Comparison of ENCODE assay signal across 8 mouse cellular contexts in the genomic region with DNA sequence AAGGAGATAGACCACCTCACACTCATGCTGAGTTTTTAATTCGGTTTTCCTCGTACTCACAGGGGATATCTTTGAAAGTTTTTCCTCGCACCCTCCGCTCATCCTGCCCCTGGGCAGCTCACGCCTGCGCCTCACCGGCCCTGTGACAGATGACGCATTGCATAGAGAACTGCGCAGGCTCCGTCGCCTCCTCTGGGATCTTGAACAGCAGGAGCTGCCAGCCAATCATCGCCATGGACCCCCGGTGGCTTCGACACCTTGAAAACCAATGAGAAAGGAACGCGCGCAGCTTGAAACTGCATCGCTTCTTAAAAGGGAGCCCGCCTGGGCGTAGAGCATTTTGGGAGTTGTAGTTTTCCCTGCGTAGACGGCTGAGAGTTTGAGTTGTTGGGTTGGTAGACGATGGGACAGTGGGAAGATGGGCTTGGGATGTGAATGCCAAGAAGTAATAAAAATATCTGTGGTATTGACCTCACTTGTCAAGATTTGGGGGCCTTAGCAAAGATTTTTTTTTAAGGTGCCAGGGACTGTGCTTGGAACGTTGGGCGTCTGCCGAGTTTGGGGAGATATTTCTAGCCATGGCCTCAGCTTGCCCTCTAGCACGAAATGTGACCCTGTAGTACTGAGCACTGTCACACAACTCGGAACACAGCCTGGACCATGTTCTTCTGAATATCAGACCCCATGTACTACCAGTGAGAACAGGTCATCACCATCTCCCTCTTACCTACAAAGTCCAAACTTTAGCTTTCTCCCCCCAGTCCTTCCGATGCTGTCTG. TPM values are rescaled to one million over a fixed set of nuclear protein-coding genes. Genes with fewer than 3 reads are reported as not detected.
DNase-seq lines count a peak whose midpoint lies in the region; ATAC-seq lines count a peak whose summit lies in the region.
"Had no signal": no experiment of that assay in that cellular context is flagged by ENCODE, and none has a peak within 500 bp of the region (broad histone marks: within the 10 kb centered on the region; RNA-seq: fewer than 3 reads in every experiment).

No protein-coding gene starts in this region.

- peak overlapping the region; percentile 53 for H3K4me2 ChIP-seq in forebrain, embryonic 11.5 days (ENCODE audit: low read depth, low read length, severe bottlenecking)
- H3K4me2 ChIP-seq in heart, embryonic 14.5 days (ENCODE audit: low read length): peak overlapping the region; percentile 51
- peak overlapping the region; percentile 47 for H3K4me2 ChIP-seq in limb, embryonic 15.5 days

- 18% methylated on average over 29 of the region's 29 CpGs for WGBS in forebrain, embryonic 11.5 days
- 25% methylated on average over 29 of the region's 29 CpGs for WGBS in heart, embryonic 14.5 days
- 21% methylated on average over 29 of the region's 29 CpGs for WGBS in limb, embryonic 15.5 days

- peak overlapping the region; percentile 21 for H3K4me3 ChIP-seq in forebrain, embryonic 11.5 days (ENCODE audit: low read depth, low read length)
- peak overlapping the region; percentile 15 to 22; a peak in 2 of 4 replicates for H3K4me3 ChIP-seq in heart, embryonic 14.5 days (ENCODE audit: control insufficient read depth in 1 of 2, insufficient read depth in 1 of 2, low read depth in 1 of 2, low read length in 2 of 2)
- H3K4me3 ChIP-seq in limb, embryonic 15.5 days: peak overlapping the region; percentile 32
- H3K4me3 ChIP-seq: megakaryocyte, embryonic 14.5 days had no signal

- peak; percentile 85 for ATAC-seq in forebrain, embryonic 11.5 days (replicated peaks; ENCODE audit: low FRiP score)
- ATAC-seq in heart, embryonic 14.5 days (ENCODE audit: insufficient number of reproducible peaks, insufficient read depth, low FRiP score, low read depth): peak; percentile 71
- ATAC-seq in limb, embryonic 15.5 days (ENCODE audit: insufficient number of reproducible peaks, low FRiP score, low TSS enrichment, low read depth): peak; percentile 80

- DNase-seq in cerebellum, adult 11 months: peak; percentile 98
- DNase-seq in forebrain, embryonic 11.5 days (ENCODE audit: low spot score): peak; percentile 96
- peak; percentile 95 for DNase-seq in kidney, postnatal 10 days
- DNase-seq in neural tube, embryonic 10.5 days (ENCODE audit: extremely low spot score, low spot score): peak; percentile 90
- peak; percentile 65 to 89 for DNase-seq in urinary bladder, adult 18-20 months (ENCODE audit: low spot score in 2 of 2)

- no peaks in the 10 kb centered on the region for H3K36me3 ChIP-seq in forebrain, embryonic 11.5 days (ENCODE audit: control insufficient read depth, insufficient read depth, low read length)
- H3K36me3 ChIP-seq in heart, embryonic 14.5 days (ENCODE audit: control insufficient read depth, insufficient read depth, low read length): peaks cover 24% of the 10 kb centered on the region
- peaks cover 13% of the 10 kb centered on the region for H3K36me3 ChIP-seq in limb, embryonic 15.5 days

- no peak overlapping the region for H3K27ac ChIP-seq in forebrain, embryonic 11.5 days (ENCODE audit: low read depth, low read length)
- no peak overlapping the region; a peak in 1 of 4 replicates for H3K27ac ChIP-seq in heart, embryonic 14.5 days (replicated peaks in 1 of 2; ENCODE audit: control insufficient read depth in 1 of 2, insufficient read depth in 1 of 2, low read depth in 2 of 2, low read length in 2 of 2)
- peak overlapping the region; percentile 60 for H3K27ac ChIP-seq in limb, embryonic 15.5 days

- H3K4me1 ChIP-seq in forebrain, embryonic 11.5 days (replicated peaks; ENCODE audit: control insufficient read depth, insufficient read depth, low read length): peaks cover 9% of the 10 kb centered on the region
- H3K4me1 ChIP-seq in heart, embryonic 14.5 days (ENCODE audit: control insufficient read depth in 2 of 2, insufficient read depth in 2 of 2, low read length in 2 of 2): peaks cover 50 to 55% of the 10 kb centered on the region in 2 experiments
- peaks cover 52% of the 10 kb centered on the region for H3K4me1 ChIP-seq in limb, embryonic 15.5 days

- H3K9ac ChIP-seq in forebrain, embryonic 11.5 days (ENCODE audit: low read length): peak overlapping the region; percentile 45
- peak overlapping the region; percentile 39; the same call in 1 of the 2 replicates for H3K9ac ChIP-seq in heart, embryonic 14.5 days (ENCODE audit: low read length)
- H3K9ac ChIP-seq in limb, embryonic 15.5 days: no peak overlapping the region

- no peaks in the 10 kb centered on the region for H3K27me3 ChIP-seq in forebrain, embryonic 11.5 days (ENCODE audit: control insufficient read depth, insufficient read depth, low read length)
- H3K27me3 ChIP-seq in heart, embryonic 14.5 days (ENCODE audit: control insufficient read depth, insufficient read depth, low read length): no peaks in the 10 kb centered on the region
- no peaks in the 10 kb centered on the region for H3K27me3 ChIP-seq in limb, embryonic 15.5 days

- no peaks in the 10 kb centered on the region; the same call in 1 of the 2 replicates for H3K9me3 ChIP-seq in forebrain, embryonic 11.5 days (ENCODE audit: control insufficient read depth, low read length)
- no peaks in the 10 kb centered on the region for H3K9me3 ChIP-seq in heart, embryonic 14.5 days (ENCODE audit: control insufficient read depth, low read length)
- H3K9me3 ChIP-seq in limb, embryonic 15.5 days: no peaks in the 10 kb centered on the region

RNA-seq across cellular contexts. Expression of a gene that starts 1.0 kb away (rescaled TPM):
- polyA plus RNA-seq in forebrain, embryonic 11.5 days (2014; fragmentation: Nextera tagmentation; extraction: Ambion mirVana): 1.7 and 3.3 TPM in 2 replicates
- 6.2 and 7.6 TPM in 2 replicates for polyA plus RNA-seq in heart, embryonic 14.5 days (2014; fragmentation: Nextera tagmentation; extraction: Ambion mirVana)
- 21.9 and 36.8 TPM in 2 replicates for polyA plus RNA-seq in limb, embryonic 15.5 days (2015; fragmentation: Nextera tagmentation; extraction: Ambion mirVana)

RNA-seq across cellular contexts. Expression of a gene that starts 11.5 kb away (rescaled TPM):
- 6.5 and 7.3 TPM in 2 replicates for polyA plus RNA-seq in forebrain, embryonic 11.5 days (2014; fragmentation: Nextera tagmentation; extraction: Ambion mirVana)
- 22.4 and 24.3 TPM in 2 replicates for polyA plus RNA-seq in heart, embryonic 14.5 days (2014; fragmentation: Nextera tagmentation; extraction: Ambion mirVana)
- polyA plus RNA-seq in limb, embryonic 15.5 days (2015; fragmentation: Nextera tagmentation; extraction: Ambion mirVana): 11.4 and 12.0 TPM in 2 replicates

RNA-seq across cellular contexts. Expression of a gene that starts 17.2 kb away (rescaled TPM):
- polyA plus RNA-seq in forebrain, embryonic 11.5 days (2014; fragmentation: Nextera tagmentation; extraction: Ambion mirVana): not detected in 2 replicates
- polyA plus RNA-seq in heart, embryonic 14.5 days (2014; fragmentation: Nextera tagmentation; extraction: Ambion mirVana): 0.23 and 0.41 TPM in 2 replicates
- 0.14 and 0.27 TPM in 2 replicates for polyA plus RNA-seq in limb, embryonic 15.5 days (2015; fragmentation: Nextera tagmentation; extraction: Ambion mirVana)

RNA-seq across cellular contexts. Expression of a gene that starts 21.7 kb away (rescaled TPM):
- not detected in 2 replicates for polyA plus RNA-seq in forebrain, embryonic 11.5 days (2014; fragmentation: Nextera tagmentation; extraction: Ambion mirVana)
- polyA plus RNA-seq in heart, embryonic 14.5 days (2014; fragmentation: Nextera tagmentation; extraction: Ambion mirVana): 0.07 TPM in 1 of 2 replicates, not detected in the other
- polyA plus RNA-seq in limb, embryonic 15.5 days (2015; fragmentation: Nextera tagmentation; extraction: Ambion mirVana): 2.9 and 3.3 TPM in 2 replicates

RNA-seq across cellular contexts. Expression of a gene that starts 23.5 kb away (rescaled TPM):
- polyA plus RNA-seq in forebrain, embryonic 11.5 days (2014; fragmentation: Nextera tagmentation; extraction: Ambion mirVana): not detected in 2 replicates
- not detected in 2 replicates for polyA plus RNA-seq in heart, embryonic 14.5 days (2014; fragmentation: Nextera tagmentation; extraction: Ambion mirVana)
- 0.58 and 0.93 TPM in 2 replicates for polyA plus RNA-seq in limb, embryonic 15.5 days (2015; fragmentation: Nextera tagmentation; extraction: Ambion mirVana)
